Mouse (Mus musculus): ENCODE results near the gene Nmnat2.
A peak's percentile ranks its signal among the peaks of the same experiment; 100 is the strongest.

Gene Nmnat2

GRCm38 (mm10) chr1:153094226-153095076 lies 139.7 kb downstream of the Nmnat2 start:
- no peak for DNase-seq

DNA sequence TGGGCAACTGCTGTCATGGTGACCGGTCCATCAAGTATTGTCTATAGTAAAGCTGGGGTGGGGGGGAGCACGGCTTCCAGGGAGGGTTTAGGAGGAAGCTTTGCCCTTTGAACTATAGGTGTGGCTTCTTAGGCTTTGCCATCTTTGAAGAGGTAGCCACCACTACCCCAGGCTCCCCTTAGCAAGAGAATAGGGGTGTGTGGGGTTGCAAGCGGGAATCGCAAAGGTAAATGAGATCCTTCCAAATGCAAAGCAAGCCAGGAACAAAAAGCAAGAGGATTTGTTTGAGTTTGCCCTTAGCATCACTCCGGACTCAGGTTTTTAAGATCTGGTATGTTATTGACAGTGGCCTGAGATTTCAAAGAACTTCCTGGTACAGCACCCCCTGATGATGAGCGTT lies 140.5 kb downstream of the Nmnat2 start:
- DNase-seq: no peak

DNA sequence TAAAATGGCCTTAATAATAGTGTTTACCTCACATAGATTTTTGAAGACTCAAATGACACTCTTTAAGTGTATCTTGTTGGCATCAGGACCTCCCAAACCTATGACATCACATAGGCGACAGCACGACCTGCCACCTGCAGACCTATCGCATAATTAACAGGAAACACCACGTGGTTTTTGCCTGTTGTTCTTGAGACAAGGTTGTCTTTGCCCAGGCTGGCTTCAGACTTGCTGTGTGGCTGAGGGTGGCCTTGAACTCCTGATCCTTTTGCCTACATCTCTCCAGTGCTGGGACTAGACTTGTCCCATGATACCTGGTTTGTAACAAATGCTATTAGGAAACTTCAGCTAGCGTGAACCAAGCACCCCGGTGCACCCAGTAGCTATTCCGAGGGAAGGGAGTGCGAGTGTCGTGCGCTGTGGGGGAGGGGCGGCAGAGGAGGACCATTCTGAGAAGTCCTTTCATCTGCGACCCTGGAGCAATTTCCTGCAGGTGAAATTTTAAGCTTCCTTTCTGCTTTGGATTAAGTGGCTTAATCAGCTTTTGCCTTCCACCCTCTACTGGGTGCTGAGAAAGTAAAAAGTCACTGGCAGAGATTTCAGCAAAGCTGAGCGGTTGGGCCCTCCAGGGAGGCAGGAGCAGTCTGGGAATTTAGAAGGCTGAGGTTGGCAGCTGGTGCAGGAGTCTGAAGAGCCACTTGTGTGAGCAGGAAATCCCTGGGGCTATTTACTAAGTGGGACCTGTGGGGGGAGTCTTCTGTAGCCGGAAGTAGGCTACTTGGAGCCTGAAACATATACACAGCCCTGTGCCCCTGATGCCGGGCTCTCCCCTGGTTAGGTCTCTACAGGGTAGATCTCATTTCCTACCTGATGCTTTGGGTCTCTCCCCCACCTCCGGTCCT lies 141.3 kb downstream of the Nmnat2 start:
- DNase-seq: no peak

GRCm38 (mm10) chr1:153097017-153097675 lies 142.4 kb downstream of the Nmnat2 start:
- DNase-seq: no peak

DNA sequence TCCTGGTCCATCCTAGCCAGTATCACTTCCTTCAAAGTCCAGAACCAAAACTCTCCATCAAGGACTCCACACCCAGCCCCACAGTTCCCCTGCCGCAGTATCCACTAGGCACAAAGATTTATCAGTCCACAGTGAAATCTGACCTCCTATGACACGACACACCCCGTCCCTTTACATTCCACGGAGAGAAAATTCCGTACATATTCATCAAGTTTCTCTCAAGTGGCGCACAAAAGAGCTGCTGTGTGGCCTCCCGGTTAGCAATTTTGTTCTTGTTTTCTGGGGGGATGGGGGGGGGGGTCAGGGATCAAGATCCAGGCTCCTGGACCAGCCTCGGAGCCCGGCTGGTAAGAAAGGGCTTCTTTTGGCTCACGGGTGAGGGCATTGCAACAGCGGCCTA lies 143.8 kb downstream of the Nmnat2 start:
- DNase-seq: no peak

DNA sequence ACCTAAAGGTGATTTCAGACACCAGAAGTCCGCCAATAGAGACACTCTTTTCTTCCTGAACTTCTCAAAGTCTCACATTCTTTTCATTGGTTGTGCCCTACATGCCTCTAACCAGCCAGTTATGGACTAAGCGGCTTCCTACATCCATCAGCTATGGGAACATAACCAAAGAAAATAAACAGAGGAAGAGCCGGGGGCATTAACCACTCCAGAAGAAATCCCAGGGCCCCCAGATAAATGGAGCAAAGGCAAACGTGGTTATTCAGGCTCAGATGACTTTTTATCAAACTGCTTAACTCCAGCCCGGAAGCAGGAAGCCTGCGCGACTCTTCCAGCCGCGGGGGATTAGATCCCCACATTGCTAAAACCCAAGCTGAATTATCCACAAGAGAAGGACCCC lies 146.1 kb downstream of the Nmnat2 start:
- no peak for DNase-seq

GRCm38 (mm10) chr1:153101327-153101880 lies 146.6 kb downstream of the Nmnat2 start:
- DNase-seq: peak; percentile 42 to 45

DNA sequence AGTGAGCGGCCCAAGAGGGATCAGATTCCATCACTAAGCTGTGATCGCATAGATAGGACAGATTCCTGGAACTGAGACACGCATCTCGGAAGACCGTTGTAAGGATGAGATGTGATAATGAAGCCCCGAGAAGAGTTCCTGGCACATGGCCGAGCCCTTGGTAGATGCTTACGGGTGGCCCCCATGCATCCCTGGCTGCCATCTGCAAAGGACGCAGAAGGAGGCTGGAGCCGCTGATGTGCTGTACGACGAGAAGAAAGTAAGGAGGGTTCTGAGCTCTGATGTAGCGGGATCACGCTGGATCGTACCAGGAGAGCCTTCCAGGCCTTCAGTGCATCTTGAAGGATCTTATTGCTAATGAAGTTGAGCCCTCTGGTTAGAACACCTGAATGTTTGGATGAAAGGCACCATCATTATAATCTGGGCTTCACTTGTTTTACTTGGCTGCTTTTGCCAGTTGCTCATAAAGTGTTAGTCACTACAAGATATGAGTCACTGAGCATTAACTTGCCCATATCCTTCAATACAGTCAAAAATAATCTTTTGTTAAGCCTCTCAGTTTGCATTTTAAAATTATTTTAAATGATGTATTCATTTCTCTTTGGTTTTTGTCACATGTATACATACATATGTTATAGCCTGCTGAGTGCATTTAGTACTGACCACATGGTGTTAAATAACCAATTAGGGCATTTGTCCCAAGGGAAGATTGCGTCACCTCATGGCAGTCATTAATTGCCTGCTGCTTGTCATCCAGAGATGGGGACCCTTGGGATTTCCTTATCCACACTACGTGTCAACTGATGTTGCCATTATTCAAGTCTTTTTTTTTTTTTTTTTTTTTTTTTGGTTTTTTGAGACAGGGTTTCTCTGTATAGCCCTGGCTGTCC lies 147.7 kb downstream of the Nmnat2 start:
- no peak for DNase-seq

GRCm38 (mm10) chr1:153103186-153103554 lies 148.4 kb downstream of the Nmnat2 start:
- DNase-seq: no peak

- no peak for DNase-seq
Observed at GRCm38 (mm10) chr1:153104804-153105203, 150.0 kb downstream of the Nmnat2 start.

GRCm38 (mm10) chr1:153107866-153108265 lies 153.1 kb downstream of the Nmnat2 start:
- DNase-seq: peak; percentile 60 to 61

DNA sequence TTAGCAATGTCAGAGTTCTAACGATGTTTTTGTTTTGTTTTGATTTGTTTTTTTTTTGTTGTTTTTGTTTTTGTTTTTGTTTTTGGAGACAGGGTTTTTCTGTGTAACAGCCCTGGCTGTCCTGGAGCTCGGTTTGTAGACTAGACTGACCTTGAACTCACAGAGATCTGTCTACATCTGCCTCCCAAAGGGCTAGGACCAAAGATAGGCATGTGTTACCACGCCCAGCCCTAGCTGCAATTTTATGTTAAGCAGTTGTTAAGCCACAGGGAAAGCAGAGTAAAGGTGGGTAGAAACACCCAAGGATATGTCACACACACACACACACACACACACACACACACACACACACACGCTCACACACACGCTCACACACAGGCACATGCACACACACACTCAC lies 154.6 kb downstream of the Nmnat2 start:
- DNase-seq: no peak

DNA sequence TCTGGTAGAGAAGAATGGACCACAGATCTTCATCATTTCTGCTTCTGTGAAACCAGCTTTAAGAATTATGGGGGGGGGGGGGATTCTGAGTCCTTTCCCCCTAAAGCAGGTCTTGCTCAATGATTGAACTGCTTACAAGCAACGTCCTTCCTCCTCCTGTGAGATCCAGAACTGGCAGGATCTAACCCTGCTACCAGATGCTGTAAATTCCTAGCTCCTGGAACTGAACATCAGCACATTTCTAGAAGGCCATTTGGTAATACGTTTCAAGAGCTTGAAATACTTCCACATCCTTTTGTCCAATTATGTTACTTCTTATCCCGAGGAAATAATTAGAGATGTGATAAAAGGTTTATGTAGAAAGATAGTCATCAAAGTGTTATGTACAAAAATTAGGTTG lies 155.0 kb downstream of the Nmnat2 start:
- DNase-seq: no peak

DNA sequence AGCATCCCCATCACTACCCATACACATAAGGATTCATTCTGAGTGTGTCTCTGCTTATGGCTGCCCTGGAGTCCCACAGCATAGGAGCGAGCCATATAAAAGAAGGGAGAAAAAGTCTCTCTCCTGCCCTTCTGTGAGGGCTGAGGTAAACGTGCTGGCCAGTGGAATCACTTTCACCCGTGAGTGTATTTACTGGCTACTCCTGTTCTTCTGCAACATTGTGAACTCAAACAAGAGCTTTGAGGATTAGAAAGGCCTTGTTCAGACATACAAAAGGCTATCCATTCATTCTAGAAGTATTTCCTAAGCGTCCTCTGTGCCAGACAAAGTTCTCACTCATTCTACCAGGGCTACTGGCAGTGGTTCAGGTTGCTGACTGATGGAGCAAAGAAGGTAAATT lies 156.8 kb downstream of the Nmnat2 start:
- DNase-seq: no peak

- DNase-seq: no peak
Observed at GRCm38 (mm10) chr1:153115315-153115714, 160.5 kb downstream of the Nmnat2 start.

- DNase-seq: no peak
Observed at GRCm38 (mm10) chr1:153120544-153120943, 165.8 kb downstream of the Nmnat2 start.

DNA sequence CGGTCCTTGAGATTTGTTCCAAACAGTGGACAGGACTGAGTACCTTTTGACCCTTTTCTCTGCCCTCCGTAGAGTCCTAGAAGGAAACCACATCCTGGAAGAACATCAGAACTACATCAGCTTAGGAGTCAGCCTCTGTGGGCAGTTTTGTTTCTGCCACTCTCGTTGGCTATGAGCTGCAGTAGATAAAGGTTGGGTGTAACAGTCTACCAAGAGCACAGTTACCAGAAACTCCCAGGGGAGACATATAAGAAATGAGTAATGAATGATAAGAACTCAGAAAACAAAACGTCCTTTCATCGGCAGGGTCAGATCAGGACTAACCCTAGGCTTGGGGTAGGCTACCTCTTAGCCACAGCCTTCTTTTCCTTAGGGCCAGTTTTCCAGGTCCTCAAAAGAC lies 166.5 kb downstream of the Nmnat2 start:
- no peak for DNase-seq

DNA sequence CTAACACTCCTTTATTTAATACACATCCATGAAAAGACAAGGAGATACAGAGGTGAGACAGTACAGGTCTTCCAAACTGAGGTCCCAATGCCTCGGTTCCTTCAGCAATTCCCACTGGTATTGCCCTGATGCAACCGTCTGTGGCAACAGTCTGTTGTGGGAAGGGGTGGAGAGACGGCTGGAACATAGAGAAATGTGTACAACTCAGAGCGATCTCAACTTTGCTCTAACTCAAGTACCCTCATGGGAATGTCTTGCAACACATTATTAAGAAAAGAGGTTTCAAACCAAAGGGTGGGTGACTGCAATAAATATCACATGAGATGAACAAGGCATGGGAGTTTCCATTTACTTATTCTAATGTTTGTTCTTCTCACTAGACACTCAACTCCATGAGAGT lies 168.0 kb downstream of the Nmnat2 start:
- no peak for DNase-seq

- DNase-seq: no peak
Observed at GRCm38 (mm10) chr1:153124502-153124901, 169.7 kb downstream of the Nmnat2 start.

GRCm38 (mm10) chr1:153125287-153126275 lies 170.8 kb downstream of the Nmnat2 start:
- DNase-seq: no peak

Measured in cerebellum, postnatal 36 days (tissue).